Mouse (Mus musculus): ENCODE results near the gene Fndc3b. TPM values are rescaled to one million over a fixed set of nuclear protein-coding genes. Genes with fewer than 3 reads are reported as not detected.

The Fndc3b gene
- total RNA-seq, 2 experiments from 2014 or later = 18.8 to 29.2 TPM

DNA sequence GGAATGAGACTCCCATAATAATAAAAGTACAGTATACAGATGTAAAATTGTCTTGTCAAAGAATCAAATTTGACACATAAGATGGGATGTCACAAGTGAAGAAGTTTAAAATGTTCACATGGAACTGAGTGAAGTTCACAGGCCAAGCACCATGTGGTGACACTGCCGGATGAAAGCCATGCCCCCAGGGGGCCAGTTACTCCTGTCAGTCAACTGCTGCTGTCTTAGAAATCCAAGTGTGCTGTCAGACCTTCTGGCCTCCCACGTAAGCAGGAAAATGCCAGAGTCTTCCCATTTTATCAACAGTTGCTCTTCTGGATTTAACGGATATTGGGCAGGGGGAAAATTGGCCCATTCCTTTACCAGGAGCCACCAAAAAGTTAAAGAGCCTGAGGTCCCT, 75.3 kb downstream of the Fndc3b start:
- DNase-seq (ENCODE audit: low spot score in 2 of 2) = no peak
- intact Hi-C loops (cut with DNase I) = no loop called here

DNA sequence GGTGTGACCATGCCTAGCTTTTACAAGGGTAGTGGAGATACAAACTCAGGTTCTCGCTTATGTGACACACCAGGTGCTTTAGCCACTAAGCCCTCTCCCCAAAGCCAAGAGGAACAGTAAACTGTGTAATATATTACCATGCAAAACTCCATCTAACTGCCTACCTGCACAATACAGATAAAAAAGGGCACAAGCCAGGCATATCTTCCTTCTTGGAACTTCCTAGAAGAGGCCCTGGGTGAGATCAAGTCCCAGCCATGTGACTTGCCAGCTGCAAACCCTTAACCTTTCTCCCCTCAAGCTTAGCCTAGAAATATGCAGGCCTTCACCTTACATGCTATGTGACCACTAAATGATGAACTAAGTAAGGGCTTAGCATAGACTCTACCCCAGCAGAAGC, 78.2 kb downstream of the Fndc3b start:
- DNase-seq (ENCODE audit: low spot score in 2 of 2) = no peak
- intact Hi-C loops (cut with DNase I) = no loop called here

DNA sequence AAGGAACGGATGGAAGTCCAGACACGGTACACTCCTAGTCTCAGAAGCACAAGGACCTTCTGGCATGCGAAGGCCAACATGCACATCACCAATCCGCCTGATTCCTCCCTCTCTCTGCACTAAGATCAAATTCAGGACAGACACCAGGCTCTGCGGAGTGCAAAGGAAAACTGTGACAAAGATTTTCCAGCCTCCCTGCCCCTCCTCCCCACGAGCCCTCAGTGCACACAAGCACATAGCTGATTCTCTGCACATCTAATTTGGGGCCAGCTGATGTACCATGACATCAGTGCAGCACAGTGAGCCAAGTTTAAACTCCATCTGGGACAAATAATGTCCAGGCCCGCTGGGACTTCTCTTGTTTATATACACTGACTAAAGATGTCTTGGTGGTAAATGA, 80.0 kb downstream of the Fndc3b start:
- intact Hi-C loops (cut with DNase I) = no loop called here
- DNase-seq (ENCODE audit: low spot score in 2 of 2) = peak in 1 of 2 experiments; percentile 16

DNA sequence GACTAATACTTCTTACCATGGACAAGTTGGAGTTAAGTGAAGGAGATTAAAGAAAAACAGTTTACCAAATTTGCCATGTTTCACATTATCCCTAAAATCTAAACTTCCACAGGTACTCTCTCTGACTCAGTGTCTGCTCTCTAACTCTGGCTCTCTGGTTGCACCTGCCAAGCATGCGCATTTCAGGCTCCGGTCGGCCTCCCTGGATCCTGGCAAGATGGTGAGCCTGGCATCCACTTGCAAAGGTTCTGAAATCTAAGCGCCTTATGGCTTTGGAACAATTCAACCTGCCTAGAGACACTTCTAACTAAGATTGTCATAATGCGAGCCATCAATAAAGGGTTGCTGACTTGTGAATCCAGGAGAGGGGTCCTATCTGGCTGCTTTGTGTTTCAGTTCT, 81.4 kb downstream of the Fndc3b start:
- intact Hi-C loops (cut with DNase I) = no loop called here
- DNase-seq (ENCODE audit: low spot score in 2 of 2) = no peak

DNA sequence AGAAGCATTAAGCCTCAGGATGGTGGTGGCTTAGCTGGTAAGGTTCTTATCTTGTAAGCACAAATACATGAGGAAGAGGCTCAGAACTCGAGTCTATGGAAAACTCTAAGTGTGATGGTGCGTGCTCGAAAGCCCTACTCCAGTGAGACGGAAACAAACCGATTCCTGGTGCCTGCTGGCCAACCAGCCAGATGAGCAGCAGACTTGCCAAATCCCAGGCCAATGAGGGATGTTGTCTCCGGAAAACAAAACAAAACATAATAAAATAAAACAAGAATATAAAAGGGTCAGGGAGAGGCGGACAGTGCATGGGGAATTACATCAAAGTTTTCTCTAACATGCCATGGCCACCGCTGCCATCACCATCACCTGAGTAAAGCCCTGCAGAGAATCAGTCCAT, 84.8 kb downstream of the Fndc3b start:
- intact Hi-C loops (cut with DNase I) = no loop called here
- no peak for DNase-seq (ENCODE audit: low spot score in 2 of 2)

DNA sequence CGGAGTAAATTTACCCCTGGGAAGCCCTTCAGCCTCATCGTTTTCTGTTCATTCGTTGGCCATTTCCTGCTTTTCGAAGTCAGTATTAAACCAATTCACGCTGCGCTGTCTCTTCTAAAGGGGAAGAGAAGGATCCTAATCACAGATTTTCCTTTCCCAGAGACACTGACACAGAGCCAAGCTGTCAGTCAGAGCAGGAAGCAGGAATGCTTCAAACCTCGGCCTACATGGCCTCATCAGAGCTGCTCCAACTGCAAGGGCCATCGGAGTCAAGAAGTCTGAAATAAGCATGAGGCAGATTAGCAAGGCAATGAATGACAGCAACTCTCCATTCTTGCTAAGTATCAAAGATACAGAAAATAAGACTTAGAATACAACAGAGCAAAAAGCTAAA, 85.5 kb downstream of the Fndc3b start:
- intact Hi-C loops (cut with DNase I) = no loop called here
- DNase-seq (ENCODE audit: low spot score in 2 of 2) = no peak

DNA sequence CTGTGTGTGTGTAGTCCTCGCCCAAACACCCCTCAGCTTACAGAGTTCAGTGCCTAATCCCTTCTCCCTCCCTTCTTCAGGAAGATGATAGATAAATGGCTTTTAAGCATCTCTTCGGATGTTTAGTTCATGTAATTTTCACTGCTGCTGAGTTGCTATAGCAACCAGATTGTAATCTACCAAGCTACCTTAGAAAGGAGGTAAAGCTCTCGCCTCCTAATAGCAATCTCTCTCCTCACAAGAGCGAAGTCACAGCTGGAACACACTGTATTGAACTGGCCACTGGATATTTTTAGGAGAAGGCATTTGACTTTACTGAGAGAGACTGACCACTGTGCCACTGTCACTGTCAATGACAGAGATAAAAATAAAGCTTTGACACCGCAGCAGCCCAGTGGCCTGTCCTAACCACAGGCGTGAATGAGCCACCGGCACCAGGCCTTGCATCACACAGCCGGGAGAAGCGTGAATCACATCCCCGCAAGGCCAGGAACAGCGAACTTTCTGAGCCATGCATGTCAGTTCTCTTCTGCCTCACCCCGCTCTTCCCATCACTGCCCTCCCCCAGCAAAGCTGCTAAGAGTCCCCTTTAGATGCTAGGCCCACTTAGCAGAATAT, 86.0 kb downstream of the Fndc3b start:
- intact Hi-C loops (cut with DNase I) = no loop called here
- no peak for DNase-seq (ENCODE audit: low spot score in 2 of 2)

DNA sequence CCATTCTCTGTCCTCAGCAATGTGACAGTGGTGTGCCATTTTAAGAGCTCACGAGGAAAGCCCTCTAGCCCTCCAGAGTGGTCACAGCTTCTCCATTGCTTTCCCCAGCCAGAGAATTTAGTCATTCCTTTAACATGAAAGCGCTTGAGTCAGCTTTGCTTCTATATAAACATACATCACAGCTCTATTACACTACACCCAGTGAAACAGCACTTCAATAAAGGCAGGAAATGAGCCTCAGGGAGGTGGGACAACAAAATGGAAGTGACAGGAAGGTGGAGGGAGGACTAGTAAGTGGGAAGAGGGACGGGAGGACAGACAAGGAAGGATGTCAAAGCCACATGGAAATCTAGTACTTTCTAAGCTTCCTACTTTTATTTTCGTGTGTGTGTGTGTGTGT, 88.7 kb downstream of the Fndc3b start:
- intact Hi-C loops (cut with DNase I) = no loop called here
- DNase-seq (ENCODE audit: low spot score in 2 of 2) = no peak

DNA sequence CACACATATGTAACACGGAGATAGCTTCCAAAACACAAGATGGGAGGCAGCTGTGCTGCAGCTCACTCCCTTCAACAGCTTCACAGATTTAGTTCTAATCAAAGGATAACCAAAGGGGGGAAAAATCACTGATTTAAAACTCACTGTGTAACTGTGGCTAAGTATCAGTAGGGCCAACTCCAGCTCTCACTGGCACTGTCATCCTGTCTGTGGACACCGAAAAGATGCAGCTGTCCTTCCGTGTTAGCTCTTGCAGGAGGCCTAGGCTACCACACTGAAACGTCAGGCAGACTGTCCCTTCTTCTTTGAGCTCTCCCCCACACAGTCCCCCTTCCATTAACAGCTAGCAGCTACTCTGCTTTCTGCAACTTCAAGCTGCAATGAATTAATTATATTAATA, 89.9 kb downstream of the Fndc3b start:
- intact Hi-C loops (cut with DNase I) = no loop called here

DNA sequence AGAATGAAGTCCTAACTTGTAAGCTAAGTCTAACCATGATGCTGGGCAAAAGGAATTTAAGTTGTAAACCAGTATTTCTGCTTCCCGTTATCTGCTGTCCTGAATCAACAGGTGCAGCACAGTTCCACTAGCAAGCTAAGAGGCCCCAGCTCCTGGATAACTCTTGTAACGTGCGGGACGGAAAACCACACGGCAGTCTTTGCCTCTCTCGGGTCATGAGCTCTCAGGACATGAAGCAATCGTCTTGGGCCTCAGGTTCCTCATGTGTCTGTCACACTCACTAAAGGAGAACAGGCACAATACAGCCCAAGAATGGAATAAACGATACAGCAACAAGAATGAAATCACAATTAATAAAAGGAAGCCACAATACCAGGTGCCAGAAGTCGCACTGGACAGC, 93.4 kb downstream of the Fndc3b start:
- DNase-seq (ENCODE audit: low spot score in 2 of 2) = no peak
- intact Hi-C loops (cut with DNase I) = no loop called here

More for the DNA sequence above, 89.9 kb downstream of the Fndc3b start:
- no peak for DNase-seq (ENCODE audit: low spot score in 2 of 2)

DNA sequence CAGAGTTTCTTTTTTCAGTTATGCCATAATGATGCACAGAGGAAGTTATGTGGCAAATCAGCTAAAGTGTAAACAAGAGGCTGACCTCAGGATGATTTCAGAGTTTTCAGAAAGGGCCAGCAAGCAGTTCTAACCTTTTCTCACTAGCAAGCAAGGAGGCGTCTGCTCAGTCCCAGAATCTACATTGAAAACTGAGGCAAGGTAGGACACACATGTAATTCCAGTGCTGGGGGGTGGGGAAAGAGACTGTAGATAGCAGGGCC, 93.9 kb downstream of the Fndc3b start:
- DNase-seq (ENCODE audit: low spot score in 2 of 2) = no peak
- intact Hi-C loops (cut with DNase I) = no loop called here

DNA sequence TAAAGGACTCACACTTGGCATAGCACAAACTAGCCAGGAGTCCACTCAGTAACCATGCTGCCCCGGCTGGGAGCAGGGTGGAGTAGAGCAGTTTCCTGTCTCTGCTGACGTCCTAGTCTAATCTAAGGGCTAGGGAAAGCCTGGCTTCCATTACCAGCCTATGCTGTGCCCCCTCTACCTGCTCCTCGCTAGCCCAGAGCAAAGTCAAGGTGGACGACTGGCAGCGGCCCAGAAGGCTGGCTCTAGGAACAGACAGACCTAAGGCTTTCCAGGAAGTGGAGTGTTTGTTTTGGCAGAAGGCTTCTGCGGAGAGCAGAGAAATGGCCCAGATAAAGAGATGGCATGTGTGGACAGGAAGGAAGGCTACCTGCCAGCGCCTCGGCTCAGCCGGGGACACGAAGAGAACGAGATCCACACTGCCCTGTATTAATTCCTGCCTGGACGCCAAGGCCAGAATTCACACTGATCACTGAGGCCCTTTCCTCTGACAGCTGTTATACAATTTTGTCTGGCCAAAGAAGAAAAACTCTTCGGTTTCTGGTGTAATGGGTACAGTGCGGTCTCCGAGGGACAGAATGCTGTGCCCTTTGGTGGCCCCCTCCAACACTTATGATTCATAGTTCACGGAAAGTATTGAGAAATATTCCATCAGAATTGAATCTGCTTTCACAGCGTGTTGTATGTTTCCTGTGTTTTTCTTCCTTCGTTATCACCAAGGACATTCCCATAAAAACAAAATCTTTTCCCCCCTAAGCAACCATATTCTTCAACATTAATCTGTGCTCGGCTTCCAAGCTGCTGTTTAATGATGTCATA, 94.5 kb downstream of the Fndc3b start:
- no peak for DNase-seq (ENCODE audit: low spot score in 2 of 2)
- intact Hi-C loops (cut with DNase I) = no loop called here

DNA sequence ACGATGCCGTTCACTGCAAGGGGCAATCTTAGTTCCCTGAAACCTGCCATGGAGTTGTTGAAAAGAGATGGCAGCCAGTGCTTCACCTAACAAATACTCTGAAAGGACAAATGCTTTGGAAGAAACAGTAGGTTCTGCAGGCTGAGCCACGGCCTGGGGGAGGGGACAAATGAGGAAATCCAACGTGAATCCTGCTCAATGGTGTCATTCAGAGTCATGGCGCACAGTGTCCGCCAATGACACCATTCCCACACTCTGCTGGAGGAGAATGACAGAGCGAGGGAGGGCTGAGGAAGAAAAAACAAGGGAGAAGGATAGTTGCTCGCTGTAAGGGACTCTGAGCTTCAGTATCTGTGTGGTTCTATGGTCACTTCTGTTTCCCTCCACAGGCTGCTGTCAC, 95.6 kb downstream of the Fndc3b start:
- DNase-seq (ENCODE audit: low spot score in 2 of 2) = no peak
- intact Hi-C loops (cut with DNase I) = no loop called here

DNA sequence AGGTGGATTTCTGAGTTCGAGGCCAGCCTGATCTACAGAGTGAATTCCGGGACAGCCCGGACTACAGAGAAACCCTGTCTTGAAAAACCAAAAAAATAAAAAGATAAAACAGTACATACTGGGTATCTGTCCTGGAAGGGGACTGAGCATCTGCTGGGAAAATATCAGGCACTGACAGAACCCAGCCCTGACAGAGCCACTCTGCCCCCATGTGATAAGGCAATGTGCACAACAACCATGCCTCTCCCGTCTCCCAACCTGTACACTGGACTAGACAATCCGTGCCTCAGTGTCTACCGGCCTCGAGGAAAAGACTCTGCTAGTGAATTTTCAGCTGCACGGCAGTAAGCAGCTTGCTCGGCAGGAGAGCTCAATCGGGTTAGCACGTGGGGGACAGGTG, 97.3 kb downstream of the Fndc3b start:
- intact Hi-C loops (cut with DNase I) = no loop called here
- DNase-seq (ENCODE audit: low spot score in 2 of 2) = no peak

DNA sequence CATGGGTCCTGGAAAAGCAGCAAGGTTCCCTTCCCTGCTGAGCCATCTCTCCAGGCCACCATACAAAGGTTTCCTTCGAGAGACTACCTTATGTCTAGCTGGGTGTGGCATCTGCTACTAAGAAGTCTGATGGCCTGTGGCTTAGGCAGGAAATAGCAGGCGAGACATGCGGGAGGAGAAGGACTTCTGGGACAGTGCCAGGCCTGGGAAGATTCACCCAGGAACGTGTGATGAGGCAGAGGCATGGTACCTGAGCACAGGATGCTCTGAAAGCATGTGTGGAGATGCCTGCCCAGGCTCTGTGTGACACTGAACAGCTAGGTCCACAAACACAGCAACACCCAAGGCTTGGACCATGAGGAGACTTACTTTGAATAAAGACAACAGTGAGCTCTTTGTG, 98.1 kb downstream of the Fndc3b start:
- intact Hi-C loops (cut with DNase I) = no loop called here
- no peak for DNase-seq (ENCODE audit: low spot score in 2 of 2)

DNA sequence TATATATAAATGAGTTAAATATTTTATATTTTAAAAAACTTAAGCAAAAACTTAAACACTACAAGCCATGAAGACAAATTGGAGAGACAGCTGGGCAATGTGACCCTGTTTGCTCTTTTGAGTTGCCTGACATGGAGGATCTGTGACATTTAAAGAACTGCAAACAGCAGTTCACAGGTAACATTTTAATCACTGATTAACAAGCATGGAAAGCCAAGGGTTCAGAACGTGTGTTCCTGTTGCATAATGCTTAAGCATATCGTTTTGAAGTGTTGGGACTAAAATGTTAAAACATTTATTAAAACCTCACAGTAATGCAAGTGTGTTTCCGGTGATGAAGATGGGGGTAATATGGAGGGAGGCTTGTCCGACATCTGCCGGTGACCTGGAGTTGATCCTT, 99.1 kb downstream of the Fndc3b start:
- DNase-seq (ENCODE audit: low spot score in 2 of 2) = no peak
- intact Hi-C loops (cut with DNase I) = no loop called here

DNA sequence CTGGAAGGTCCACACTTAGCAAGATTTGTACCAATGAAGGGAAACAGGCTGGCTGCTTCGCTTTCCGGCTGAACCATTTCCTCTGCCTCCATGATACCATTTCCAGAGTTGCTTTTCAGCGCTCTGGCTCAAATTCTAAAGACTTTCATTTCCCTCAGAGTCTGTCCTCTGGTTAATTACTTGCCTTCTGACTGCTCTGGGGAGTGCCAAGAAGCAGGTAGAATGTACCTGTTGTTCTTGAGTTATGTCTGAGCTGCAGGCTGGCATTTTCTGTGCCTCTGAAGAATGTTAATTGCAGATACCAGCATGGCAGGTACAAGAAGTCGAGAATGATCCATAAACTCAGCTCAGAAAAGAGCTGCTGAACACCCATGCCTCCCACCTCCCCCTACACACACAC, 100.6 kb downstream of the Fndc3b start:
- DNase-seq (ENCODE audit: low spot score in 2 of 2) = no peak
- intact Hi-C loops (cut with DNase I) = no loop called here

DNA sequence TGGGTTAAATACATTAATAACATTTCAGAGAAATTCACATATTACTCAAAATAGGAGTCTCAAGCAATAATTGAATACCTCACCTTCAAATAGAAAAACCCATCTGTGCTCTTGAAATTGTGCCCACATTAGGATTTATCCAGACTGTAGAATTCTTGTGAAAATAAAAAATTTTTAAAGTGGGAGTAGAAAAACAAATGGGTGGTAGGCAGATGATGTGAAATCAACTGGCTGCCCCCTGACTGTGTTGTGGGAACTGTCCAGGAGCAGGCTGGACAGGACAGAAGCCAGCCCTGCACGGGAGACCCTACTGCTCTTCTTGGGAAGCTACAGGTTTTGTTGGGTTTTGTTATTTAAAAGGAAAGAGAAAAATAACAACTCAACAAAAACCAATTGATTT, 101.0 kb downstream of the Fndc3b start:
- intact Hi-C loops (cut with DNase I) = no loop called here
- DNase-seq (ENCODE audit: low spot score in 2 of 2) = no peak

DNA sequence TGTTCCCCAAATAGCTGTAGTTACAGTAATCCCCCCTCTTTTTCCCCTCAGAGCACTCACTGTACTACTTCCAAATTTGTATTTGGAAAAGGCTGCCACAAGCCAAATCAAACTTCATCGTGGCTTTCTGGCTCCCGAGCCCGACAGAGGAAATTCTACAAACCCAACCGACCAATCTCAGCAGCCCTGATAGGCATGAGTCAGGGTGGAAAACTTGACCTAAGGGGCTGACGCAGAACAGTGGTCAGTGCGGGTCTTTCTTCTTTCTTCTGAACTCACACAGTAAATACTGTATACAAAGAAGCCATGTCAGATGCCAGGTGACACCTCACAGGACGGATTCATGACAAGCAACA, 103.3 kb downstream of the Fndc3b start:
- no peak for DNase-seq (ENCODE audit: low spot score in 2 of 2)
- intact Hi-C loops (cut with DNase I) = no loop called here

DNA sequence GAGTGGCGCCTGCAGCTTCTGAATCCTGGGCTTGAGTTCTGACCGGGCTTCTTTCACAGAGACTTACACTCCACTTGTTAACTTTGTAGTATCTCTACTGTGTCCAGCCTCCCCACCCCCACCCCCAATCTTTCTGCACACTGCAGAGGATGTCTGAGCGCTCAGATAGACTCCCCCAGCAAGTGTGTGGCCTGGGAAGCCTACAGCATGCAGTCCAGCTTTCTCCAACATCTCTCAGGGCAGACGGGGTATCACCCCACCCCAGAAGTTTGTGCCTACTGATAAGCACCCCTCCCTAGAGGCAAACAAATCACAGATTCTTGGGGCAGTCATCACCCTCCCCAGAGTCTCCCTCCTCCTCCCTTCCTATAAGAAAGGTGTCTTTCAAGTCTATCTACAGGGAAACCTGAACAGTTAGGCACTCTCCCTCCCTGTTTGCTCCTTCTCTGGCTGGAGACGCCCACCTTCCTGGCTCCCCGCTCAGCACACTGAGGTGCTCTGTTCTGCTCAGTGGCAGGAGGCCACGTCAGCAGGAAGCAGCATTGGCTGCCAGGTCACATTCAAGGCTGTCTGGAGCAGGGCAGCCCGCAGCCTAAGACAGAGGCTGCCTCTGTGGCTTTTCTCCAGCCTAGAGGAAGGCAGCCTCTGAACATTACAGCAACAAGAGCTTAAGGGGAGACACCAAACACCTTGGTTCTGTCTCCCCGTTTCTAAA, 103.9 kb downstream of the Fndc3b start:
- no peak for DNase-seq (ENCODE audit: low spot score in 2 of 2)
- intact Hi-C loops (cut with DNase I) = no loop called here

DNA sequence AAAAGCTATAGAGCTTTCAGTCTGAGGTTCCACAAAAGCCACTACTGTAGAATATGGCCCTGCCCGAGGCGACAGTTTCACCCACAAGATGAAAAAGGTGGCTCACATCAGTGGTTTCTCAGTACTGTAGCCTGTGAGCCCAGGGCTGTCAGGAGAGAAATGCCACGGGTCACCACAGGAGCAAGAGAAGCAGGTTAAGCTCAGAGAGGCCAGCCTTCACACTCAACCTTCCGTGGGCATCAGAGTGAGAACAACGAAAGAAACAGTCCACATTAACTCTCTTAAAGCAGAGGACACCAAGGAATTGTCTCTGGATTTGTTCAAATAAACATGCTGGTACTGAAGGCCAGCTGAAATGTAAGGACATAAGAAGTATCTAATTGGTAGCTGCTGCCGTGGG, 104.5 kb downstream of the Fndc3b start:
- intact Hi-C loops (cut with DNase I) = no loop called here

More for the DNA sequence above, 104.5 kb downstream of the Fndc3b start:
- no peak for DNase-seq (ENCODE audit: low spot score in 2 of 2)
